Mouse (Mus musculus): Measurements from ENCODE around the gene Ttyh3. TPM values are rescaled to one million over a fixed set of nuclear protein-coding genes. Genes with fewer than 3 reads are reported as not detected.

Ttyh3 gene
- polyA plus RNA-seq, 1 experiment from 2014 or later = 19.8 TPM

- TF ChIP-seq CTCF (IDR thresholded peaks at IDR 0.05) = peak; percentile 87
- TF ChIP-seq EP300 (IDR thresholded peaks at IDR 0.05) = no peak
- Histone ChIP-seq H3K4me2 (replicated peaks; ENCODE audit: low read depth, low read length) (no peak overlapping the region), H3K27ac (ENCODE audit: low read length) (no peak overlapping the region), H3K27me3 (replicated peaks; ENCODE audit: insufficient read depth, low read length) (no peaks in the 10 kb centered on the region), H3K9me3 (ENCODE audit: low read length) (no peaks in the 10 kb centered on the region; the same call in 1 of the 2 replicates), H3K9ac (replicated peaks; ENCODE audit: low read depth) (no peak overlapping the region), H3K36me3 (ENCODE audit: insufficient read depth, low read length) (peaks cover 4% of the 10 kb centered on the region; the same call in 1 of the 2 replicates), H3K4me1 (ENCODE audit: insufficient read depth, low read depth, low read length) (peaks cover 3% of the 10 kb centered on the region; the same call in 1 of the 2 replicates), H3K4me3 (ENCODE audit: low read depth, low read length) (no peak overlapping the region)
- 35% methylated on average over 7 of the region's 7 CpGs for WGBS
- DNase-seq (ENCODE audit: low spot score) = peak; percentile 90
- peak; percentile 89 for ATAC-seq
These were observed 14.9 kb upstream of the Ttyh3 start for GRCm38 (mm10) chr5:140663621-140664180.

- no peak overlapping the region for H3K4me3 ChIP-seq (ENCODE audit: low read depth, low read length)
- 62% methylated on average over 17 of the region's 17 CpGs for WGBS
- H3K9me3 ChIP-seq (ENCODE audit: low read length) = no peaks in the 10 kb centered on the region
- H3K27ac ChIP-seq (ENCODE audit: low read length) = no peak overlapping the region; the same call in 1 of the 2 replicates
- no peak overlapping the region for H3K4me2 ChIP-seq (replicated peaks; ENCODE audit: low read depth, low read length)
- no peak overlapping the region for H3K9ac ChIP-seq (replicated peaks; ENCODE audit: low read depth)
- DNase-seq (ENCODE audit: low spot score) (no peak), ATAC-seq (peak; percentile 14; the same call in 1 of the 2 replicates)
- H3K4me1 ChIP-seq (ENCODE audit: insufficient read depth, low read depth, low read length) = peaks cover 3% of the 10 kb centered on the region; the same call in 1 of the 2 replicates
- H3K27me3 ChIP-seq (replicated peaks; ENCODE audit: insufficient read depth, low read length) = no peaks in the 10 kb centered on the region
- TF ChIP-seq EP300 (IDR thresholded peaks at IDR 0.05) (no peak), CTCF (IDR thresholded peaks at IDR 0.05) (no peak)
- 0 out of 2 replicates have a peak, but pooled peaks cover 3% of the 10 kb centered on the region for H3K36me3 ChIP-seq (ENCODE audit: insufficient read depth, low read length)
These were observed 14.1 kb upstream of the Ttyh3 start for GRCm38 (mm10) chr5:140662741-140663592.

- DNase-seq (ENCODE audit: low spot score) (no peak), ATAC-seq (no peak)
- H3K9ac ChIP-seq (replicated peaks; ENCODE audit: low read depth) = no peak overlapping the region
- H3K27ac ChIP-seq (ENCODE audit: low read length) = no peak overlapping the region
- H3K4me2 ChIP-seq (replicated peaks; ENCODE audit: low read depth, low read length) = no peak overlapping the region
- no peaks in the 10 kb centered on the region for H3K9me3 ChIP-seq (ENCODE audit: low read length)
- 0 out of 2 replicates have a peak, but pooled peaks cover 3% of the 10 kb centered on the region for H3K36me3 ChIP-seq (ENCODE audit: insufficient read depth, low read length)
- no peak overlapping the region for H3K4me3 ChIP-seq (ENCODE audit: low read depth, low read length)
- TF ChIP-seq EP300 (IDR thresholded peaks at IDR 0.05) (no peak), CTCF (IDR thresholded peaks at IDR 0.05) (no peak)
- H3K4me1 ChIP-seq (ENCODE audit: insufficient read depth, low read depth, low read length) = peaks cover 3% of the 10 kb centered on the region; the same call in 1 of the 2 replicates
- 66% methylated on average over 12 of the region's 12 CpGs for WGBS
- no peaks in the 10 kb centered on the region for H3K27me3 ChIP-seq (replicated peaks; ENCODE audit: insufficient read depth, low read length)
These were observed 13.2 kb upstream of the Ttyh3 start for GRCm38 (mm10) chr5:140661875-140662643.

GRCm38 (mm10) chr5:140661427-140661826 is 12.6 kb upstream of the Ttyh3 start:
- Histone ChIP-seq H3K4me1 (ENCODE audit: insufficient read depth, low read depth, low read length) (peaks cover 3% of the 10 kb centered on the region; the same call in 1 of the 2 replicates), H3K4me2 (replicated peaks; ENCODE audit: low read depth, low read length) (no peak overlapping the region), H3K9me3 (ENCODE audit: low read length) (no peaks in the 10 kb centered on the region), H3K4me3 (ENCODE audit: low read depth, low read length) (no peak overlapping the region), H3K27me3 (replicated peaks; ENCODE audit: insufficient read depth, low read length) (no peaks in the 10 kb centered on the region), H3K27ac (ENCODE audit: low read length) (no peak overlapping the region), H3K36me3 (ENCODE audit: insufficient read depth, low read length) (0 out of 2 replicates have a peak, but pooled peaks cover 3% of the 10 kb centered on the region), H3K9ac (replicated peaks; ENCODE audit: low read depth) (no peak overlapping the region)
- no peak for TF ChIP-seq EP300 (IDR thresholded peaks at IDR 0.05)
- no peak for TF ChIP-seq CTCF (IDR thresholded peaks at IDR 0.05)
- no peak for ATAC-seq
- WGBS = 57% methylated on average over 8 of the region's 8 CpGs
- no peak for DNase-seq (ENCODE audit: low spot score)

GRCm38 (mm10) chr5:140660398-140660797 is 11.6 kb upstream of the Ttyh3 start:
- H3K9me3 ChIP-seq (ENCODE audit: low read length) = no peaks in the 10 kb centered on the region
- H3K36me3 ChIP-seq (ENCODE audit: insufficient read depth, low read length) = no peaks in the 10 kb centered on the region
- no peaks in the 10 kb centered on the region for H3K27me3 ChIP-seq (replicated peaks; ENCODE audit: insufficient read depth, low read length)
- H3K9ac ChIP-seq (replicated peaks; ENCODE audit: low read depth) = no peak overlapping the region
- no peak overlapping the region for H3K4me3 ChIP-seq (ENCODE audit: low read depth, low read length)
- 61% methylated on average over 1 of the region's 1 CpGs for WGBS
- ATAC-seq (no peak), DNase-seq (ENCODE audit: low spot score) (no peak)
- TF ChIP-seq EP300 (IDR thresholded peaks at IDR 0.05) = no peak
- no peak for TF ChIP-seq CTCF (IDR thresholded peaks at IDR 0.05)
- no peak overlapping the region for H3K4me2 ChIP-seq (replicated peaks; ENCODE audit: low read depth, low read length)
- peaks cover 3% of the 10 kb centered on the region; the same call in 1 of the 2 replicates for H3K4me1 ChIP-seq (ENCODE audit: insufficient read depth, low read depth, low read length)
- no peak overlapping the region for H3K27ac ChIP-seq (ENCODE audit: low read length)

All from lung, postnatal 0 days (tissue).